Mouse (Mus musculus) forebrain, embryonic 16.5 days (tissue): ENCODE measurements at regions not wholly inside any gene's neighbourhood (a gene's known extent, or its start where the extent isn't known, plus 50 kb on each side); places are given as distances from the start of the nearest gene placed in this dataset.
A peak's percentile ranks its signal among the peaks of the same experiment; 100 is the strongest.

Experiments used
- ATAC-seq: fragments of 200-750 bp; cut with Nextera tagmentation; 2 replicates; pipeline ENCODE4 v1.8.0; 2017; ENCODE audit warnings: mild to moderate bottlenecking, moderate library complexity
- H3K27ac ChIP-seq: fragments of 300-500 bp; sonication (generic); 2 replicates; pipeline ENCODE4 v1.5.1; 2014; ENCODE audit warnings: low read length, control low read depth
- H3K27me3 ChIP-seq: fragments of 300-500 bp; sonication (generic); replicated peaks from 2 replicates; pipeline ENCODE4 v1.6.1; 2014; ENCODE audit warnings: low read length; ENCODE audit not compliant: control insufficient read depth, insufficient read depth
- H3K36me3 ChIP-seq: fragments of 300-500 bp; sonication (generic); 2 replicates; pipeline ENCODE4 v1.6.1; 2014; ENCODE audit not compliant: control insufficient read depth, insufficient read depth
- H3K4me1 ChIP-seq: fragments of 300-500 bp; sonication (generic); replicated peaks from 2 replicates; pipeline ENCODE4 v1.6.1; 2014; ENCODE audit warnings: low read length; ENCODE audit not compliant: control insufficient read depth, insufficient read depth
- H3K4me2 ChIP-seq: fragments of 300-500 bp; sonication (generic); 2 replicates; pipeline ENCODE4 v1.6.1; 2014; ENCODE audit warnings: mild to moderate bottlenecking, low read length, control low read depth
- H3K4me3 ChIP-seq: fragments of 300-500 bp; sonication (generic); replicated peaks from 2 replicates; pipeline ENCODE4 v1.5.1; 2014; ENCODE audit warnings: mild to moderate bottlenecking, low read length, control low read depth
- H3K9ac ChIP-seq: fragments of 300-500 bp; sonication (generic); replicated peaks from 2 replicates; pipeline ENCODE4 v1.6.1; 2014; ENCODE audit warnings: low read depth, low read length, control low read depth
- H3K9me3 ChIP-seq: fragments of 300-500 bp; sonication (generic); 2 replicates; pipeline ENCODE4 v1.6.1; 2016; ENCODE audit warnings: low read length; ENCODE audit not compliant: control insufficient read depth
- WGBS: fragments of 180-500 bp; shearing (Covaris S2); extraction: QIAGEN DNeasy Blood & Tissue Kit; methylation state at CpG from one replicate; pipeline ENCODE4 v1.1.7; 2014; 5-methylcytosine and 5-hydroxymethylcytosine counted together

- H3K4me3 ChIP-seq: no peak overlapping the region
- H3K9me3 ChIP-seq: no peaks in the 10 kb centered on the region
- no peak overlapping the region for H3K27ac ChIP-seq
- no peaks in the 10 kb centered on the region for H3K36me3 ChIP-seq
- H3K27me3 ChIP-seq: no peaks in the 10 kb centered on the region
- ATAC-seq: no peak
- no peak overlapping the region for H3K4me2 ChIP-seq
- H3K4me1 ChIP-seq: no peaks in the 10 kb centered on the region
- 80% methylated on average over 8 of the region's 8 CpGs for WGBS
- no peak overlapping the region for H3K9ac ChIP-seq
Measured at GRCm38 (mm10) chr3:115766153-115766552, 51.3 kb upstream of the S1pr1 start.

- H3K4me1 ChIP-seq: no peaks in the 10 kb centered on the region
- no peaks in the 10 kb centered on the region for H3K36me3 ChIP-seq
- no peaks in the 10 kb centered on the region for H3K9me3 ChIP-seq
- no peak overlapping the region for H3K4me3 ChIP-seq
- ATAC-seq: no peak
- H3K27ac ChIP-seq: no peak overlapping the region
- H3K9ac ChIP-seq: no peak overlapping the region
- WGBS: 96% methylated on average over 1 of the region's 1 CpGs
- no peak overlapping the region for H3K4me2 ChIP-seq
- H3K27me3 ChIP-seq: no peaks in the 10 kb centered on the region
Measured at GRCm38 (mm10) chr3:115768290-115768689, 53.4 kb upstream of the S1pr1 start.

GRCm38 (mm10) chr3:115768761-115769530, 54.1 kb upstream of the S1pr1 start:
- Histone ChIP-seq H3K36me3 (no peaks in the 10 kb centered on the region), H3K27ac (no peak overlapping the region), H3K4me2 (no peak overlapping the region), H3K4me1 (no peaks in the 10 kb centered on the region), H3K9me3 (no peaks in the 10 kb centered on the region), H3K9ac (no peak overlapping the region), H3K27me3 (no peaks in the 10 kb centered on the region), H3K4me3 (no peak overlapping the region)
- WGBS: 75% methylated on average over 19 of the region's 19 CpGs
- ATAC-seq: no peak

GRCm38 (mm10) chr3:115772676-115773075, 57.8 kb upstream of the S1pr1 start:
- Histone ChIP-seq H3K27ac (no peak overlapping the region), H3K4me1 (peaks cover 4% of the 10 kb centered on the region; the same call in 1 of the 2 replicates), H3K36me3 (no peaks in the 10 kb centered on the region), H3K9ac (no peak overlapping the region), H3K4me2 (no peak overlapping the region), H3K9me3 (no peaks in the 10 kb centered on the region), H3K27me3 (no peaks in the 10 kb centered on the region), H3K4me3 (no peak overlapping the region)
- 63% methylated on average over 5 of the region's 5 CpGs for WGBS
- no peak for ATAC-seq

GRCm38 (mm10) chr3:115774321-115774720, 59.4 kb upstream of the S1pr1 start:
- H3K27me3 ChIP-seq: no peaks in the 10 kb centered on the region
- 20% methylated on average over 8 of the region's 8 CpGs for WGBS
- 0 out of 2 replicates have a peak overlapping the region, but pooled peaks have one; percentile 3 for H3K4me3 ChIP-seq
- H3K9me3 ChIP-seq: no peaks in the 10 kb centered on the region
- H3K4me2 ChIP-seq: peak overlapping the region; percentile 37
- ATAC-seq: peak; percentile 87
- H3K27ac ChIP-seq: no peak overlapping the region
- no peak overlapping the region for H3K9ac ChIP-seq
- H3K36me3 ChIP-seq: no peaks in the 10 kb centered on the region
- H3K4me1 ChIP-seq: peaks cover 4% of the 10 kb centered on the region; the same call in 1 of the 2 replicates

- no peak overlapping the region for H3K9ac ChIP-seq
- peaks cover 4% of the 10 kb centered on the region; the same call in 1 of the 2 replicates for H3K4me1 ChIP-seq
- no peaks in the 10 kb centered on the region for H3K27me3 ChIP-seq
- H3K9me3 ChIP-seq: no peaks in the 10 kb centered on the region
- 0 out of 2 replicates have a peak overlapping the region, but pooled peaks have one; percentile 3 for H3K4me3 ChIP-seq
- ATAC-seq: peak; percentile 75
- no peaks in the 10 kb centered on the region for H3K36me3 ChIP-seq
- 8% methylated on average over 4 of the region's 4 CpGs for whole genome bisulfite sequencing
- peak overlapping the region; percentile 37 for H3K4me2 ChIP-seq
- H3K27ac ChIP-seq: no peak overlapping the region
Measured at GRCm38 (mm10) chr3:115774723-115775122, 59.9 kb upstream of the S1pr1 start.

GRCm38 (mm10) chr3:115779144-115779890, 64.4 kb upstream of the S1pr1 start:
- Histone ChIP-seq H3K9ac (no peak overlapping the region), H3K9me3 (no peaks in the 10 kb centered on the region), H3K4me3 (no peak overlapping the region), H3K36me3 (no peaks in the 10 kb centered on the region), H3K4me1 (peaks cover 6% of the 10 kb centered on the region; the same call in 1 of the 2 replicates), H3K27ac (no peak overlapping the region), H3K27me3 (no peaks in the 10 kb centered on the region), H3K4me2 (no peak overlapping the region)
- no peak for ATAC-seq
- WGBS: 86% methylated on average over 10 of the region's 10 CpGs

GRCm38 (mm10) chr3:115779906-115780305, 65.0 kb upstream of the S1pr1 start:
- no peak overlapping the region for H3K27ac ChIP-seq
- ATAC-seq: no peak
- no peaks in the 10 kb centered on the region for H3K9me3 ChIP-seq
- H3K9ac ChIP-seq: no peak overlapping the region
- no peak overlapping the region for H3K4me2 ChIP-seq
- WGBS: 54% methylated on average over 5 of the region's 5 CpGs
- no peak overlapping the region for H3K4me3 ChIP-seq
- H3K36me3 ChIP-seq: no peaks in the 10 kb centered on the region
- peaks cover 2% of the 10 kb centered on the region; the same call in 1 of the 2 replicates for H3K4me1 ChIP-seq
- no peaks in the 10 kb centered on the region for H3K27me3 ChIP-seq

- no peak overlapping the region for H3K4me2 ChIP-seq
- H3K4me3 ChIP-seq: no peak overlapping the region
- no peak overlapping the region for H3K9ac ChIP-seq
- no peaks in the 10 kb centered on the region for H3K27me3 ChIP-seq
- 0 out of 2 replicates have a peak, but pooled peaks cover 2% of the 10 kb centered on the region for H3K4me1 ChIP-seq
- H3K27ac ChIP-seq: no peak overlapping the region
- no peaks in the 10 kb centered on the region for H3K9me3 ChIP-seq
- no peak for ATAC-seq
- no peaks in the 10 kb centered on the region for H3K36me3 ChIP-seq
Measured at GRCm38 (mm10) chr3:115782726-115783125, 67.9 kb upstream of the S1pr1 start.
